Mouse (Mus musculus) liver, adult 2 months (tissue): ENCODE data around the gene Calcb. TPM values are rescaled to one million over a fixed set of nuclear protein-coding genes. Genes with fewer than 3 reads are reported as not detected.

Experiments
- DNase-seq: peaks from one replicate; pipeline ENCODE4 v3.0.0-alpha.2; 2011; ENCODE audit warnings: low read depth, low spot score; ENCODE audit errors: extremely low read depth
- H3K27ac ChIP-seq: fragments of 200-500 bp; replicated peaks from 2 replicates; pipeline ENCODE4 v1.5.1; 2012; ENCODE audit warnings: low read depth, mild to moderate bottlenecking, control low read depth, inconsistent platforms, low read length; ENCODE audit not compliant: insufficient read depth
- H3K27me3 ChIP-seq: fragments of 200-500 bp; 2 replicates; pipeline ENCODE4 v1.6.1; 2012; ENCODE audit warnings: mild to moderate bottlenecking, moderate library complexity, low read length, inconsistent platforms; ENCODE audit not compliant: control insufficient read depth, insufficient read depth
- H3K36me3 ChIP-seq: fragments of 200-500 bp; 2 replicates; pipeline ENCODE4 v1.6.1; 2012; ENCODE audit warnings: low read length, inconsistent platforms; ENCODE audit not compliant: control insufficient read depth, insufficient read depth
- H3K4me1 ChIP-seq: fragments of 200-500 bp; 2 replicates; pipeline ENCODE4 v1.6.1; 2011; ENCODE audit warnings: low read length; ENCODE audit not compliant: control insufficient read depth, insufficient read depth
- H3K4me3 ChIP-seq: fragments of 200-500 bp; 2 replicates; pipeline ENCODE4 v1.5.1; 2011; ENCODE audit warnings: low read depth, mild to moderate bottlenecking, control low read depth, low read length, moderate library complexity; ENCODE audit not compliant: insufficient read depth
- H3K79me2 ChIP-seq: fragments of 200-500 bp; 2 replicates; pipeline ENCODE4 v1.6.1; 2012; ENCODE audit warnings: inconsistent platforms, mild to moderate bottlenecking, low read length, moderate library complexity; ENCODE audit not compliant: control insufficient read depth, insufficient read depth
- H3K9ac ChIP-seq: fragments of 200-500 bp; 2 replicates; pipeline ENCODE4 v1.6.1; 2012; ENCODE audit warnings: low read depth, mild to moderate bottlenecking, control low read depth, inconsistent platforms, low read length
- CTCF ChIP-seq: fragments of 200-500 bp; IDR thresholded peaks from 2 replicates; pipeline ENCODE4 v1.5.1; 2011; ENCODE audit warnings: low read depth, low read length, control low read depth
- POLR2A ChIP-seq: fragments of 200-500 bp; IDR thresholded peaks from 2 replicates; pipeline ENCODE4 v1.6.1; 2011; ENCODE audit warnings: low read length, control low read depth; ENCODE audit not compliant: insufficient read depth; ENCODE audit errors: extremely low read depth
- WGBS: fragments of 180-500 bp; shearing (Covaris S2); methylation state at CpG from one replicate; pipeline ENCODE4 v1.1.7; 2018; 5-methylcytosine and 5-hydroxymethylcytosine counted together
- polyA plus RNA-seq: library from polyadenylated mRNA; depleted of rRNA; stranded (reverse); fragments of >200 nt; gene quantifications from 2 replicates; pipeline ENCODE4 v1.2.3, GENCODE M21; 2012
- total RNA-seq: library from RNA; depleted of rRNA; stranded (reverse); fragments of >200 nt; gene quantifications from 2 replicates; pipeline ENCODE4 v1.2.3, GENCODE M21; 2014

Calcb gene
- total and polyA plus RNA-seq, 2 experiments, result not detected

DNA sequence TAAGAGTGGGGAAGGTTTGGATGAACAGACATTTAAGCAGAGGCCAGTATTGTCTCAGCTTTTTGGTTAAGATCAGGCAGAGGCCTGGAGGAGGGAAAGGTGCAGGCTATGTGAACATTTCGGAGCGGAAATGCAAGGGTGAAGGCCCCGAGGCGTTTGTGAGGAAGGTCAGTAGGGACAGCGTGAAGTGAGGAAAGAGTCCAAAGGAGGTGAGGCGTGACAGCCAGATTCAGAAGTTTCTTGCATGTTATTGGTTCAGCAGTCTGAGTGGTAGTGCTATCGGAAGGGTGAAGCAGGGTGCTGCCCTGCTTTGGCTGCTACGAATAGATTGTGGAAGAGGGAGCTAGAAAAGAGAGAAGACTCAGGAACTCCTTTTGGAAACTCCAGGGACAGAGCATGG, 36.2 kb downstream of the Calcb start:
- no peak for TF ChIP-seq CTCF
- TF ChIP-seq POLR2A, result no peak
- Histone ChIP-seq H3K4me3 (no peak overlapping the region), H3K27ac (no peak overlapping the region), H3K79me2 (no peaks in the 10 kb centered on the region), H3K36me3 (no peaks in the 10 kb centered on the region), H3K9ac (no peak overlapping the region), H3K27me3 (no peaks in the 10 kb centered on the region), H3K4me1 (no peaks in the 10 kb centered on the region)
- 84% methylated on average over 8 of the region's 8 CpGs for WGBS
- peak; percentile 59 for DNase-seq

DNA sequence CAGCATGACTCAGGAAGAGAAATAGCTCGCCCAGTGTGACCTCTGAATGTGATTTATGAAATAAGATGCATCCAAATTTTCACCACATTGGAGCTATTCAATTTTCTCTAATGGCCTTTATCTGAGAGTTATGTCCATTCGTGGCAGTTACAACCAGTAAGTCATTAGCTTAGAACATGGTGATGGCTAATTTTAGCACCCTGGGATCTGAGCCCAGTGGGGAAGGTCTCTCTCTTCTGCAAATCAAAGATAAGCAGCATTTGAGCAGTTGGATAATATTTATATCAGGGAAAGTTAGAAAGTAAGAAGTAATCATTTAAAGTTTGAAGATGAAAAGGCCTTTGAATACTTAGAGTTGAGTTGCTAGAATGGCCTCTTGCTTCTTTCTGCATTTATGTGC, 44.2 kb downstream of the Calcb start:
- 81% methylated on average over 2 of the region's 2 CpGs for WGBS
- TF ChIP-seq POLR2A (no peak), CTCF (no peak)
- DNase-seq, result no peak

DNA sequence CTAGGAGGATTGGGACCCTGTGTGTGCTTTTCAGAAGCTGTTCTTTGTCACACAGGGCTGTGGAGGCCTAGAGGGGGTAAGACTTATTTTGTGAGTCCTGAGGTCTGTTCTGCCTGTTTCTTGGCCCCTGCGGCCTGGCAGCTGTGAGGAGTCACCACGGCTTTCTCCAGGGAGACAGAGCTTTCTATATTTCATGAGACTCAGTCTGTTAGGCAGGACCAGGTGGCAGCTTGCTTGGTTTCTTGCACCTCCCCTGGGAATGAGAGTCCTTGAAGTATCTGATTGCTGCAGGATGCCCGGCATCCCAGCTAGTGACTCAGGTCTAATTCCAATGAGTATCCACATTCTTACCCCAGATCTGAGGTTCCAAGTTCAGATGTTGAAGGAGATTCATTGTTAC, 46.8 kb downstream of the Calcb start:
- no peaks in the 10 kb centered on the region for H3K27me3 ChIP-seq
- H3K4me3 ChIP-seq, result no peak overlapping the region
- TF ChIP-seq POLR2A (no peak), CTCF (no peak)
- H3K9ac ChIP-seq, result no peak overlapping the region
- peaks cover 6% of the 10 kb centered on the region for H3K4me1 ChIP-seq
- no peak overlapping the region for H3K27ac ChIP-seq
- WGBS, result 95% methylated on average over 3 of the region's 3 CpGs
- DNase-seq, result no peak
- no peaks in the 10 kb centered on the region for H3K79me2 ChIP-seq
- no peaks in the 10 kb centered on the region for H3K36me3 ChIP-seq

More for the DNA sequence above, 44.2 kb downstream of the Calcb start:
- no peaks in the 10 kb centered on the region for H3K36me3 ChIP-seq
- H3K9ac ChIP-seq, result no peak overlapping the region
- H3K4me1 ChIP-seq, result peaks cover 3% of the 10 kb centered on the region
- H3K4me3 ChIP-seq, result no peak overlapping the region
- no peak overlapping the region for H3K27ac ChIP-seq
- no peaks in the 10 kb centered on the region for H3K79me2 ChIP-seq
- no peaks in the 10 kb centered on the region for H3K27me3 ChIP-seq

DNA sequence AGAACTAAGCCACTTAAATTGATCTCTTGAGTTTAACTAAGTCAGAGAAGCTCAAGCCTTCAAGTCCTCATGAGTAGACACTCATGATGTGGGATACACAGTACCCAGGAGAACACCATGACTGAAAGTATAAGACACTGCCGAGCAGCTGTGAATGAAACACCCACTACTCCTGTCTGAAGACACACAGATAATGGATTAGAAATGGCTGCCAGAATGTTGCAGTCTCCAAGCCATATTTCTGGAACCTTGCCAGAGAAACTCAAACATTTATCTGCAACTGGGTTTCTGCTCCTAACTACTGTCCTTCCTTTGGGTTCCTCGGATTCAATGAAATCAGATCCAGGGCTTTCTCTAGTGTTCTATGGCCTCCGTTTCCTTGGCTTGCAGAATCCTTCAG, 48.1 kb downstream of the Calcb start:
- no peaks in the 10 kb centered on the region for H3K36me3 ChIP-seq
- WGBS, result 81% methylated on average over 3 of the region's 3 CpGs
- no peak for TF ChIP-seq CTCF
- no peak for TF ChIP-seq POLR2A

DNA sequence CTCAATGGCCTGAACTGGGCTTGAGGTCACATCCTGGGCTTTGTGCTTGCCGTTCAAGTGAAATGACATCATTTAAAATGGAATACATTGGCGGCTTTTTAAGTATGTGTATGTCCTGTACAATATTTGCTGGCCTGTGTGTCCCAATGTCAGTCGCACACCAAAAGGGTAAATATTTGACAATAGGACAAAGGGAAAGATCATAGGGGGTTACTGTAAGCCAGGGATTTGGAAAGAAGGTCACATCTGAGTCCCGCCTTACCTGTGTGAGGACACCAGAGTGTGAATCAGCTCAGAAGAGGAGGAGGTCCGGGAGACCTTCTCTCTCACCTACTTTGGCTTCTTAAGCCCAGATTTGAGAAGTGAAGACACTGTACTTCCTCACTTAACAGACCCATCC, 50.1 kb downstream of the Calcb start:
- H3K27me3 ChIP-seq, result no peaks in the 10 kb centered on the region
- peaks cover 8% of the 10 kb centered on the region; the same call in 1 of the 2 replicates for H3K79me2 ChIP-seq
- no peak for TF ChIP-seq CTCF
- TF ChIP-seq POLR2A, result no peak
- DNase-seq, result peak; percentile 91
- peak overlapping the region; percentile 81 for H3K27ac ChIP-seq
- peak overlapping the region; percentile 50 for H3K4me3 ChIP-seq
- no peaks in the 10 kb centered on the region for H3K36me3 ChIP-seq
- 31% methylated on average over 5 of the region's 5 CpGs for WGBS
- H3K4me1 ChIP-seq, result peaks cover 20% of the 10 kb centered on the region
- peak overlapping the region; percentile 46 for H3K9ac ChIP-seq

More for the DNA sequence above, 48.1 kb downstream of the Calcb start:
- no peak for DNase-seq
- H3K4me1 ChIP-seq, result peaks cover 15% of the 10 kb centered on the region
- no peaks in the 10 kb centered on the region for H3K79me2 ChIP-seq
- H3K4me3 ChIP-seq, result no peak overlapping the region
- H3K9ac ChIP-seq, result no peak overlapping the region
- H3K27me3 ChIP-seq, result no peaks in the 10 kb centered on the region
- H3K27ac ChIP-seq, result no peak overlapping the region

DNA sequence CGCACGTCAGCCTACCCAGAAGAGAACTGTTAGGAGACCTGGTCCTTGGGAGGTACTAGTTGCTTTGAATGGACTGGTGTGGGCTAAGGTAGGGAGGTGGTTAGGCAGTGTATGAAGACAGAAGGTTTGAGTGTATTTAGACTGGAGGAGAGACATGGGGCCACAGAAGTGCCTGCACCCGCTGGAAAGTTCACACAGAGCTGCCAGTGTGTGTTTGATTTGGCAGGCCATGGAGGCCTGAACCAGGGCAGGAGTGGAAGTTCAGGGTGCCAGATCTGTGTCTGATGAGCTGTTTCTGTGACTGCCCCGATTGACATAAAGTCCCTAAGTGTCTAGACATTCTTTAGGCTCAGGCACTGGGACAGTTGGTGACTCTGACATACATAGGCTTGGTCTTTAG, 50.6 kb downstream of the Calcb start:
- WGBS, result 26% methylated on average over 4 of the region's 4 CpGs
- Histone ChIP-seq H3K79me2 (peaks cover 11% of the 10 kb centered on the region; the same call in 1 of the 2 replicates), H3K36me3 (no peaks in the 10 kb centered on the region), H3K27ac (peak overlapping the region; percentile 81), H3K27me3 (no peaks in the 10 kb centered on the region), H3K4me3 (peak overlapping the region; percentile 50), H3K4me1 (peaks cover 20% of the 10 kb centered on the region), H3K9ac (peak overlapping the region; percentile 46)
- DNase-seq, result peak; percentile 95
- TF ChIP-seq CTCF (no peak), POLR2A (no peak)
